Mouse (Mus musculus): ENCODE measurements around the gene Naa80.

GRCm38 (mm10) chr9:107633091-107633660 lies 54.5 kb downstream of the Naa80 start:
- no peak for TF ChIP-seq POLR2A (IDR thresholded peaks at IDR 0.05; ENCODE audit: borderline replicate concordance, extremely low read depth, insufficient read depth, insufficient read length, poor library complexity, severe bottlenecking)
- TF ChIP-seq CTCF (IDR thresholded peaks at IDR 0.05; ENCODE audit: borderline replicate concordance, extremely low read depth, insufficient read depth, insufficient read length), result no peak

Measured in brain, embryonic 14.5 days (tissue).